Mouse (Mus musculus) CH12.LX (cell line): Measurements from ENCODE around the gene Gm5678. TPM values are rescaled to one million over a fixed set of nuclear protein-coding genes. Genes with fewer than 3 reads are reported as not detected.
"Not testable (repeated sequence)": the region's sequence is repeated elsewhere in the genome, so short reads cannot be mapped to it uniquely, and the experiment has no call there.

Experiments
- DNase-seq: peaks from one replicate; pipeline ENCODE4 v3.0.0-alpha.2; 2013; ENCODE audit errors: extremely low read depth
- H3K27ac ChIP-seq: 2 replicates; pipeline ENCODE4 v1.5.1; 2012; ENCODE audit warnings: low read depth, mild to moderate bottlenecking, control low read depth, moderate library complexity; ENCODE audit not compliant: insufficient read depth
- H3K27me3 ChIP-seq: replicated peaks from 2 replicates; pipeline ENCODE3; 2012; ENCODE audit warnings: inconsistent platforms
- H3K36me3 ChIP-seq, 2 experiments: replicated peaks in 1 of 2; 2 replicates each; pipeline versions ENCODE3 to v1.6.1; 2012; ENCODE audit warnings: inconsistent platforms in 1 of 2, low read length in 1 of 2, mild to moderate bottlenecking in 1 of 2, mixed read lengths in 1 of 2, moderate library complexity in 1 of 2; ENCODE audit not compliant: control insufficient read depth in 1 of 2, insufficient read depth in 1 of 2
- H3K4me1 ChIP-seq, 2 experiments: 2 replicates each; pipeline ENCODE4 v1.6.1; 2012; ENCODE audit warnings: inconsistent platforms in 1 of 2, moderate library complexity in 1 of 2; ENCODE audit not compliant: insufficient read depth in 2 of 2, control insufficient read depth in 1 of 2
- H3K4me2 ChIP-seq: 2 replicates; pipeline ENCODE4 v1.6.1; 2012; ENCODE audit warnings: low read depth, mild to moderate bottlenecking, control low read depth; ENCODE audit not compliant: poor library complexity, insufficient read depth, severe bottlenecking
- H3K4me3 ChIP-seq, 3 experiments: fragments of 150-350 bp in 1 of 3; sonication (generic) in 1 of 3; replicated peaks in 1 of 3; 2 replicates each; pipeline versions ENCODE3 to v1.5.1; 2011 to 2012; ENCODE audit warnings: low read depth in 2 of 3, low read length in 2 of 3, mild to moderate bottlenecking in 2 of 3, moderate library complexity in 2 of 3, control low read depth in 1 of 3, improper control_type of control experiment in 1 of 3, inconsistent platforms in 1 of 3, mixed read lengths in 1 of 3; ENCODE audit not compliant: poor library complexity in 1 of 3
- H3K79me2 ChIP-seq: replicated peaks from 2 replicates; pipeline ENCODE4 v1.6.1; 2012; ENCODE audit warnings: mild to moderate bottlenecking, moderate library complexity; ENCODE audit not compliant: control insufficient read depth, poor library complexity, insufficient read depth, severe bottlenecking; ENCODE audit errors: extremely low read depth
- H3K9ac ChIP-seq: 2 replicates; pipeline ENCODE4 v1.6.1; 2012; ENCODE audit warnings: low read depth, mild to moderate bottlenecking, control low read depth, moderate library complexity; ENCODE audit not compliant: insufficient read depth
- H3K9me3 ChIP-seq: replicated peaks from 2 replicates; pipeline ENCODE3; 2012; ENCODE audit warnings: low read length, inconsistent platforms, mixed read lengths
- CHD1 ChIP-seq: IDR thresholded peaks from 2 replicates; pipeline ENCODE4 v1.6.1; 2012; ENCODE audit warnings: low read depth, low read length, improper control_type of control experiment, inconsistent platforms
- CHD2 ChIP-seq: IDR thresholded peaks from 2 replicates; pipeline ENCODE4 v1.6.1; 2011; ENCODE audit warnings: low read length, improper control_type of control experiment
- CTCF ChIP-seq, 2 experiments: IDR thresholded peaks in 1 of 2; conservative IDR thresholded peaks in 1 of 2; 2 replicates each; pipeline ENCODE4 v1.5.1; 2011 to 2012; ENCODE audit warnings: low read depth in 2 of 2, low read length in 2 of 2, improper control_type of control experiment in 1 of 2, inconsistent platforms in 1 of 2, mild to moderate bottlenecking in 1 of 2, moderate library complexity in 1 of 2
- ETS1 ChIP-seq: conservative IDR thresholded peaks from 2 replicates; pipeline ENCODE4 v1.6.1; 2012; ENCODE audit warnings: low read depth, mild to moderate bottlenecking, inconsistent platforms, low read length, improper control_type of control experiment, moderate library complexity
- GABPA ChIP-seq: IDR thresholded peaks from 2 replicates; pipeline ENCODE4 v1.6.1; 2012; ENCODE audit warnings: low read depth, low read length, improper control_type of control experiment, inconsistent platforms; ENCODE audit not compliant: insufficient replicate concordance
- JUN ChIP-seq: IDR thresholded peaks from 2 replicates; pipeline ENCODE4 v1.6.1; 2011; ENCODE audit warnings: low read depth, mild to moderate bottlenecking, low read length, improper control_type of control experiment, moderate library complexity; ENCODE audit not compliant: insufficient read depth
- JUND ChIP-seq: conservative IDR thresholded peaks from 2 replicates; pipeline ENCODE4 v1.6.1; 2011; ENCODE audit warnings: low read depth, low read length, improper control_type of control experiment
- MEF2A ChIP-seq: IDR thresholded peaks from 2 replicates; pipeline ENCODE4 v1.6.1; 2014; ENCODE audit warnings: low read depth, mild to moderate bottlenecking, inconsistent platforms, low read length, improper control_type of control experiment, borderline replicate concordance
- MYC ChIP-seq: IDR thresholded peaks from 2 replicates; pipeline ENCODE4 v1.6.1; 2011; ENCODE audit warnings: low read depth, mild to moderate bottlenecking, improper control_type of control experiment, low read length
- PAX5 ChIP-seq: IDR thresholded peaks from 2 replicates; pipeline ENCODE4 v1.6.1; 2012; ENCODE audit warnings: low read length, inconsistent platforms, mixed read lengths
- RAD21 ChIP-seq: IDR thresholded peaks from 2 replicates; pipeline ENCODE4 v1.6.1; 2011; ENCODE audit warnings: low read depth, mild to moderate bottlenecking, low read length, improper control_type of control experiment, moderate library complexity
- RCOR1 ChIP-seq: conservative IDR thresholded peaks from 2 replicates; pipeline ENCODE4 v1.6.1; 2012; ENCODE audit warnings: low read depth, mild to moderate bottlenecking, inconsistent platforms, low read length, improper control_type of control experiment
- SMC3 ChIP-seq: IDR thresholded peaks from 2 replicates; pipeline ENCODE4 v1.6.1; 2011; ENCODE audit warnings: low read depth, low read length, improper control_type of control experiment
- ZC3H11A ChIP-seq: IDR thresholded peaks from 2 replicates; pipeline ENCODE4 v1.6.1; 2012; ENCODE audit warnings: low read depth, mild to moderate bottlenecking, inconsistent platforms, low read length, improper control_type of control experiment
- dilution Hi-C: fragments of 300-500 bp; cut with MboI; formaldehyde crosslinking; loops from 2 replicates; pipeline ENCODE4 v1.14.3; 2020; ENCODE audit warnings: low sequenced_read_pairs; ENCODE audit not compliant: extremely low pct_unique_long_range_greater_than_20kb, extremely low pct_ligation_motif_present
- in situ Hi-C: fragments of 300-500 bp; cut with MboI; formaldehyde crosslinking; loops from 3 replicates; pipeline ENCODE4 v1.14.3; 2019; ENCODE audit warnings: low sequenced_read_pairs, low pct_ligation_motif_present, low pct_unique_long_range_greater_than_20kb, mixed read lengths
- polyA plus RNA-seq: library from polyadenylated mRNA; unstranded; fragments of >175 nt; gene quantifications from 2 replicates; pipeline ENCODE4 v1.2.1, GENCODE M21; 2012; ENCODE audit warnings: low read depth; ENCODE audit not compliant: insufficient read length
- total RNA-seq, 2 experiments: library from RNA; depleted of rRNA; stranded (reverse); fragments of 300-350 nt in 1 of 2; fragments of >200 nt in 1 of 2; gene quantifications; 2 replicates each; pipeline ENCODE4 v1.2.3; 2012 to 2014

The Gm5678 gene
- total and polyA plus RNA-seq, 3 experiments = not detected

- TF ChIP-seq CHD2 = no peak
- TF ChIP-seq CHD1 = no peak
- TF ChIP-seq PAX5 = no peak
- TF ChIP-seq GABPA = no peak
- TF ChIP-seq JUN = no peak
- no peak for TF ChIP-seq RCOR1
- TF ChIP-seq, all 38 proteins: peak for 0
- H3K4me3 ChIP-seq = no peak overlapping the region
- in situ Hi-C loops = no loop called here
- H3K27me3 ChIP-seq = peaks cover 11% of the 10 kb centered on the region
- H3K27ac ChIP-seq = no peak overlapping the region
- no peak for DNase-seq
- dilution Hi-C loops = no loop called here
- no peak overlapping the region for H3K9ac ChIP-seq
- no peak overlapping the region for H3K4me2 ChIP-seq
- H3K4me1 ChIP-seq = no peaks in the 10 kb centered on the region
- peaks cover 11% of the 10 kb centered on the region for H3K9me3 ChIP-seq
- H3K36me3 ChIP-seq = no peaks in the 10 kb centered on the region
- no peaks in the 10 kb centered on the region for H3K79me2 ChIP-seq
Observed at GRCm38 (mm10) chr16:93669521-93669920, 41.6 kb downstream of the Gm5678 start.

GRCm38 (mm10) chr16:93670466-93670865 lies 42.6 kb downstream of the Gm5678 start:
- dilution Hi-C loops, H3K79me2 ChIP-seq, H3K4me3 ChIP-seq, H3K4me2 ChIP-seq, H3K36me3 ChIP-seq, H3K27ac ChIP-seq, H3K9ac ChIP-seq, H3K4me1 ChIP-seq, DNase-seq, in situ Hi-C loops: not testable (repeated sequence)
- peaks cover 16% of the 10 kb centered on the region for H3K27me3 ChIP-seq
- peaks cover 11% of the 10 kb centered on the region for H3K9me3 ChIP-seq

DNA sequence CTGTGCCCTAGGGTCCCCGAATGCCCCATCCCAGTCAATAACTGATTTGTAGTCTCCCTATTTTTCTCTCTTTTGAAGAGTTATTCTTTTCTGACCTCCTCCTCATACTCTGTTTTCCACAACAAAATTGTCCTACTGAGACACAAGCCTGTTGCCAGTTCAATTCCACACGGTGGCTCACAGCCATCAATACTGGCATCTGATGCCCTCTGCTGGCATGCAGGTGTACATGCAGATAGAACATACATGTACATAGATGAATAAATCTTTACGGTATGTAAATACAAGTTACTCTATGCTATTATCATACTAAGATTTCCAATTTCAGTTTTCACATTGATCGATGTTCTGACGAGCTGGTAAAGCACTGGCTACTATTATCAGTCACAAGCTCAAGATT lies 43.2 kb downstream of the Gm5678 start:
- TF ChIP-seq RCOR1 (no peak), RAD21 (peak; percentile 74), CHD1 (no peak), ETS1 (no peak), MEF2A (no peak), MYC (0 out of 2 replicates have a peak, but pooled peaks have one; percentile 46), CTCF (conservative IDR thresholded peaks at IDR 0.05 in 1 of 2, IDR thresholded peaks at IDR 0.05 in 1 of 2; ENCODE audit: low read depth in 2 of 2, low read length in 2 of 2) (peak; percentile 69 to 88), PAX5 (no peak), JUND (no peak), SMC3 (peak; percentile 74), ZC3H11A (peak; percentile 13; the same call in 1 of the 2 replicates)
- TF ChIP-seq, all 38 proteins: peak for 5
- dilution Hi-C loops = no loop called here
- Histone ChIP-seq H3K27me3 (peaks cover 22% of the 10 kb centered on the region), H3K27ac (no peak overlapping the region), H3K4me1 (no peaks in the 10 kb centered on the region), H3K4me2 (no peak overlapping the region), H3K4me3 (no peak overlapping the region), H3K36me3 (no peaks in the 10 kb centered on the region), H3K9me3 (peaks cover 11% of the 10 kb centered on the region), H3K79me2 (no peaks in the 10 kb centered on the region), H3K9ac (no peak overlapping the region)
- in situ Hi-C loops = no loop called here
- peak; percentile 37 for DNase-seq
